Mouse (Mus musculus): ENCODE measurements around the gene Timd2. TPM values are rescaled to one million over a fixed set of nuclear protein-coding genes. Genes with fewer than 3 reads are reported as not detected.
"Not testable (repeated sequence)": the region's sequence is repeated elsewhere in the genome, so short reads cannot be mapped to it uniquely, and the experiment has no call there.

The Timd2 gene
- polyA plus RNA-seq, 1 experiment: not detected

- Histone ChIP-seq H3K9me3 (ENCODE audit: control insufficient read depth, low read length) (no peaks in the 10 kb centered on the region), H3K4me1 (ENCODE audit: control insufficient read depth) (no peaks in the 10 kb centered on the region), H3K27me3 (ENCODE audit: control insufficient read depth) (no peaks in the 10 kb centered on the region), H3K4me3 (replicated peaks) (no peak overlapping the region), H3K36me3 (ENCODE audit: control insufficient read depth) (no peaks in the 10 kb centered on the region)
- TF ChIP-seq TAL1 (IDR thresholded peaks at IDR 0.05; ENCODE audit: low read length) (no peak), GATA1 (IDR thresholded peaks at IDR 0.05; ENCODE audit: low read length) (no peak)
Measured at GRCm38 (mm10) chr11:46733242-46733789, 26.5 kb upstream of the Timd2 start.

- TF ChIP-seq TAL1 (IDR thresholded peaks at IDR 0.05; ENCODE audit: low read length) (no peak), GATA1 (IDR thresholded peaks at IDR 0.05; ENCODE audit: low read length) (no peak)
- no peaks in the 10 kb centered on the region for H3K36me3 ChIP-seq (ENCODE audit: control insufficient read depth)
Measured at GRCm38 (mm10) chr11:46731541-46732070, 24.7 kb upstream of the Timd2 start.

GRCm38 (mm10) chr11:46698830-46699229 is 8.0 kb downstream of the Timd2 start:
- H3K4me3 ChIP-seq (replicated peaks): no peak overlapping the region
- TF ChIP-seq GATA1 (IDR thresholded peaks at IDR 0.05; ENCODE audit: low read length) (no peak), TAL1 (IDR thresholded peaks at IDR 0.05; ENCODE audit: low read length) (no peak)
- no peaks in the 10 kb centered on the region for H3K9me3 ChIP-seq (ENCODE audit: control insufficient read depth, low read length)
- no peaks in the 10 kb centered on the region for H3K36me3 ChIP-seq (ENCODE audit: control insufficient read depth)
- H3K27me3 ChIP-seq (ENCODE audit: control insufficient read depth): no peaks in the 10 kb centered on the region
- no peaks in the 10 kb centered on the region for H3K4me1 ChIP-seq (ENCODE audit: control insufficient read depth)

More at GRCm38 (mm10) chr11:46731541-46732070, 24.7 kb upstream of the Timd2 start:
- Histone ChIP-seq H3K27me3 (ENCODE audit: control insufficient read depth) (no peaks in the 10 kb centered on the region), H3K4me1 (ENCODE audit: control insufficient read depth) (no peaks in the 10 kb centered on the region), H3K9me3 (ENCODE audit: control insufficient read depth, low read length) (no peaks in the 10 kb centered on the region), H3K4me3 (replicated peaks) (no peak overlapping the region)

GRCm38 (mm10) chr11:46698278-46698655 is 8.6 kb downstream of the Timd2 start:
- no peaks in the 10 kb centered on the region for H3K27me3 ChIP-seq (ENCODE audit: control insufficient read depth)
- no peak overlapping the region for H3K4me3 ChIP-seq (replicated peaks)
- no peak for TF ChIP-seq GATA1 (IDR thresholded peaks at IDR 0.05; ENCODE audit: low read length)
- no peak for TF ChIP-seq TAL1 (IDR thresholded peaks at IDR 0.05; ENCODE audit: low read length)
- no peaks in the 10 kb centered on the region for H3K9me3 ChIP-seq (ENCODE audit: control insufficient read depth, low read length)
- no peaks in the 10 kb centered on the region for H3K4me1 ChIP-seq (ENCODE audit: control insufficient read depth)
- no peaks in the 10 kb centered on the region for H3K36me3 ChIP-seq (ENCODE audit: control insufficient read depth)

- Histone ChIP-seq H3K4me1 (ENCODE audit: control insufficient read depth) (no peaks in the 10 kb centered on the region), H3K9me3 (ENCODE audit: control insufficient read depth, low read length) (no peaks in the 10 kb centered on the region), H3K27me3 (ENCODE audit: control insufficient read depth) (no peaks in the 10 kb centered on the region), H3K36me3 (ENCODE audit: control insufficient read depth) (no peaks in the 10 kb centered on the region), H3K4me3 (replicated peaks) (no peak overlapping the region)
- TF ChIP-seq TAL1 (IDR thresholded peaks at IDR 0.05; ENCODE audit: low read length) (no peak), GATA1 (IDR thresholded peaks at IDR 0.05; ENCODE audit: low read length) (no peak)
Measured at GRCm38 (mm10) chr11:46697433-46698277, 9.2 kb downstream of the Timd2 start.

- not testable (repeated sequence) for H3K36me3 ChIP-seq (ENCODE audit: control insufficient read depth); H3K27me3 ChIP-seq (ENCODE audit: control insufficient read depth); H3K9me3 ChIP-seq (ENCODE audit: control insufficient read depth, low read length); H3K4me3 ChIP-seq (replicated peaks); H3K4me1 ChIP-seq (ENCODE audit: control insufficient read depth)
Measured at GRCm38 (mm10) chr11:46695849-46696248, 11.0 kb downstream of the Timd2 start.

- Histone ChIP-seq H3K27me3 (ENCODE audit: control insufficient read depth) (no peaks in the 10 kb centered on the region), H3K36me3 (ENCODE audit: control insufficient read depth) (no peaks in the 10 kb centered on the region), H3K4me1 (ENCODE audit: control insufficient read depth) (no peaks in the 10 kb centered on the region), H3K9me3 (ENCODE audit: control insufficient read depth, low read length) (no peaks in the 10 kb centered on the region), H3K4me3 (replicated peaks) (no peak overlapping the region)
- no peak for TF ChIP-seq TAL1 (IDR thresholded peaks at IDR 0.05; ENCODE audit: low read length)
- TF ChIP-seq GATA1 (IDR thresholded peaks at IDR 0.05; ENCODE audit: low read length): no peak
Measured at GRCm38 (mm10) chr11:46690136-46690535, 16.7 kb downstream of the Timd2 start.

GRCm38 (mm10) chr11:46683723-46684122 is 23.1 kb downstream of the Timd2 start:
- Histone ChIP-seq H3K27me3 (ENCODE audit: control insufficient read depth) (no peaks in the 10 kb centered on the region), H3K9me3 (ENCODE audit: control insufficient read depth, low read length) (no peaks in the 10 kb centered on the region), H3K4me3 (replicated peaks) (no peak overlapping the region), H3K4me1 (ENCODE audit: control insufficient read depth) (no peaks in the 10 kb centered on the region), H3K36me3 (ENCODE audit: control insufficient read depth) (no peaks in the 10 kb centered on the region)
- no peak for TF ChIP-seq TAL1 (IDR thresholded peaks at IDR 0.05; ENCODE audit: low read length)
- TF ChIP-seq GATA1 (IDR thresholded peaks at IDR 0.05; ENCODE audit: low read length): no peak

- Histone ChIP-seq H3K4me3 (replicated peaks) (no peak overlapping the region), H3K27me3 (ENCODE audit: control insufficient read depth) (no peaks in the 10 kb centered on the region), H3K4me1 (ENCODE audit: control insufficient read depth) (no peaks in the 10 kb centered on the region), H3K9me3 (ENCODE audit: control insufficient read depth, low read length) (no peaks in the 10 kb centered on the region), H3K36me3 (ENCODE audit: control insufficient read depth) (no peaks in the 10 kb centered on the region)
- TF ChIP-seq TAL1 (IDR thresholded peaks at IDR 0.05; ENCODE audit: low read length): no peak
Measured at GRCm38 (mm10) chr11:46682842-46683241, 24.0 kb downstream of the Timd2 start.

Measured in erythroblast, embryonic 14.5 days (primary cell).